ENCODE assay signal across 31 mouse cellular contexts in genomic region chr4:128984600-128984999, GRCm38 (mm10). TPM values are rescaled to one million over a fixed set of nuclear protein-coding genes. Genes with fewer than 3 reads are reported as not detected.
A peak's percentile ranks its signal among the peaks of the same experiment; 100 is the strongest.
DNase-seq lines count a peak whose midpoint lies in the region; ATAC-seq and TF ChIP-seq lines count a peak whose summit lies in the region.
"Had no signal": no experiment of that assay in that cellular context is flagged by ENCODE, and none has a peak within 500 bp of the region (broad histone marks: within the 10 kb centered on the region; RNA-seq: fewer than 3 reads in every experiment).

No protein-coding gene starts in this region.

- no peaks in the 10 kb centered on the region for H3K27me3 ChIP-seq in kidney, adult 2 months (replicated peaks; ENCODE audit: control insufficient read depth, insufficient read depth, low read length)
- H3K27me3 ChIP-seq in kidney, embryonic 15.5 days: no peaks in the 10 kb centered on the region; the same call in 1 of the 2 replicates
- H3K27me3 ChIP-seq in liver, adult 2 months (ENCODE audit: control insufficient read depth, insufficient read depth, low read length): no peaks in the 10 kb centered on the region
- H3K27me3 ChIP-seq in liver, embryonic 12.5 days (replicated peaks): peaks cover 37% of the 10 kb centered on the region; the same call in 1 of the 2 replicates
- H3K27me3 ChIP-seq: embryonic facial prominence, embryonic 15.5 days; forebrain, embryonic 12.5 days; heart, embryonic 15.5 days; midbrain, embryonic 13.5 days had no signal

- peak; percentile 81 for DNase-seq in kidney, adult 2 months
- peak; percentile 79 for DNase-seq in liver, adult 2 months (ENCODE audit: extremely low read depth, low read depth, low spot score)
- no peak for DNase-seq in heart, postnatal 14 days
- DNase-seq in heart, postnatal 4 days: no peak
- DNase-seq: adrenal gland, adult 2 months; adrenal gland, postnatal 36 days; cerebellum, adult 8-10 months; cerebellum, postnatal 25 days; gastrocnemius, postnatal 14 days; heart, adult 11 months; heart, postnatal 36 days; left cerebral cortex, postnatal 4 days; lung, adult 18-20 months; lung, postnatal 4 days; right cerebral cortex, postnatal 4 days; thymus, adult 2 months; thymus, postnatal 36 days had no signal

- no peak for TF ChIP-seq POLR2A in kidney, adult 2 months (IDR thresholded peaks at IDR 0.05; ENCODE audit: low read depth, low read length)
- no peak for TF ChIP-seq POLR2A in liver, adult 2 months (IDR thresholded peaks at IDR 0.05; ENCODE audit: extremely low read depth, insufficient read depth, low read length)
- TF ChIP-seq POLR2A in bone marrow macrophage, adult 2 months (IDR thresholded peaks at IDR 0.05; ENCODE audit: borderline replicate concordance, low read depth, low read length): no peak

- peak overlapping the region; percentile 97 for H3K27ac ChIP-seq in kidney, adult 2 months (ENCODE audit: insufficient read depth, low read depth, low read length)
- H3K27ac ChIP-seq in kidney, embryonic 15.5 days: no peak overlapping the region
- peak overlapping the region; percentile 97 for H3K27ac ChIP-seq in liver, adult 2 months (replicated peaks; ENCODE audit: insufficient read depth, low read depth, low read length)
- H3K27ac ChIP-seq in liver, embryonic 12.5 days: no peak overlapping the region
- peak overlapping the region; percentile 92 for H3K27ac ChIP-seq in bone marrow macrophage, adult 2 months (ENCODE audit: insufficient read depth, low read depth, low read length)
- H3K27ac ChIP-seq: embryonic facial prominence, embryonic 10.5 days; embryonic facial prominence, embryonic 15.5 days; forebrain, embryonic 12.5 days; heart, embryonic 10.5 days; heart, embryonic 15.5 days; hindbrain, embryonic 14.5 days; kidney, postnatal 0 days; midbrain, embryonic 13.5 days; neural tube, embryonic 13.5 days had no signal

- intact Hi-C loops in heart, postnatal 14 days (cut with DNase I): no loop called here

- H3K4me1 ChIP-seq in kidney, adult 2 months (ENCODE audit: control insufficient read depth, insufficient read depth, low read length): peaks cover 20% of the 10 kb centered on the region
- H3K4me1 ChIP-seq in kidney, embryonic 15.5 days: no peaks in the 10 kb centered on the region; the same call in 1 of the 2 replicates
- H3K4me1 ChIP-seq in liver, adult 2 months (ENCODE audit: control insufficient read depth, insufficient read depth, low read length): peaks cover 26% of the 10 kb centered on the region
- peaks cover 15% of the 10 kb centered on the region for H3K4me1 ChIP-seq in liver, embryonic 12.5 days
- H3K4me1 ChIP-seq in bone marrow macrophage, adult 2 months (ENCODE audit: control insufficient read depth, insufficient read depth, low read length): peaks cover 40% of the 10 kb centered on the region
- H3K4me1 ChIP-seq: embryonic facial prominence, embryonic 10.5 days; embryonic facial prominence, embryonic 15.5 days; midbrain, embryonic 13.5 days; neural tube, embryonic 13.5 days had no signal

- H3K9ac ChIP-seq in kidney, embryonic 15.5 days: no peak overlapping the region
- peak overlapping the region; percentile 7; the same call in 1 of the 2 replicates for H3K9ac ChIP-seq in liver, adult 2 months (ENCODE audit: low read depth, low read length)
- no peak overlapping the region for H3K9ac ChIP-seq in liver, embryonic 12.5 days
- H3K9ac ChIP-seq: embryonic facial prominence, embryonic 15.5 days; forebrain, embryonic 12.5 days; heart, embryonic 15.5 days; hindbrain, embryonic 14.5 days; midbrain, embryonic 13.5 days; neural tube, embryonic 13.5 days had no signal

- no peaks in the 10 kb centered on the region for H3K9me3 ChIP-seq in kidney, embryonic 15.5 days (replicated peaks)
- no peaks in the 10 kb centered on the region for H3K9me3 ChIP-seq in liver, embryonic 12.5 days (replicated peaks)
- H3K9me3 ChIP-seq: embryonic facial prominence, embryonic 10.5 days; embryonic facial prominence, embryonic 15.5 days; forebrain, embryonic 12.5 days; heart, embryonic 10.5 days; heart, embryonic 15.5 days; midbrain, embryonic 13.5 days; neural tube, embryonic 13.5 days had no signal

- H3K4me3 ChIP-seq in kidney, adult 2 months (ENCODE audit: insufficient read depth, low read depth, low read length): no peak overlapping the region
- H3K4me3 ChIP-seq in kidney, embryonic 15.5 days (replicated peaks): no peak overlapping the region
- no peak overlapping the region for H3K4me3 ChIP-seq in liver, adult 2 months (ENCODE audit: insufficient read depth, low read depth, low read length)
- H3K4me3 ChIP-seq in liver, embryonic 12.5 days: no peak overlapping the region
- no peak overlapping the region for H3K4me3 ChIP-seq in bone marrow macrophage, adult 2 months (ENCODE audit: insufficient read depth, low read length)
- H3K4me3 ChIP-seq: embryonic facial prominence, embryonic 10.5 days; embryonic facial prominence, embryonic 15.5 days; forebrain, embryonic 12.5 days; heart, embryonic 10.5 days; heart, embryonic 15.5 days; midbrain, embryonic 13.5 days; neural tube, embryonic 13.5 days had no signal

- no peaks in the 10 kb centered on the region for H3K36me3 ChIP-seq in kidney, adult 2 months (ENCODE audit: control insufficient read depth, insufficient read depth, low read length)
- no peaks in the 10 kb centered on the region for H3K36me3 ChIP-seq in kidney, embryonic 15.5 days
- no peaks in the 10 kb centered on the region for H3K36me3 ChIP-seq in liver, adult 2 months (ENCODE audit: control insufficient read depth, insufficient read depth, low read length)
- no peaks in the 10 kb centered on the region for H3K36me3 ChIP-seq in liver, embryonic 12.5 days
- H3K36me3 ChIP-seq: embryonic facial prominence, embryonic 10.5 days; embryonic facial prominence, embryonic 15.5 days; forebrain, embryonic 12.5 days; heart, embryonic 10.5 days; heart, embryonic 15.5 days; midbrain, embryonic 13.5 days; neural tube, embryonic 13.5 days had no signal

- no peak overlapping the region for H3K4me2 ChIP-seq in kidney, embryonic 15.5 days
- H3K4me2 ChIP-seq in liver, embryonic 12.5 days: no peak overlapping the region
- H3K4me2 ChIP-seq: embryonic facial prominence, embryonic 15.5 days; forebrain, embryonic 12.5 days; heart, embryonic 15.5 days; hindbrain, embryonic 14.5 days; midbrain, embryonic 13.5 days; neural tube, embryonic 13.5 days had no signal

- WGBS in kidney, adult 2 months: 40% methylated on average over 3 of the region's 3 CpGs
- WGBS in kidney, embryonic 15.5 days: 35% methylated on average over 3 of the region's 3 CpGs
- 18% methylated on average over 3 of the region's 3 CpGs for WGBS in liver, adult 2 months
- 58% methylated on average over 3 of the region's 3 CpGs for WGBS in liver, embryonic 12.5 days (ENCODE audit: insufficient replicate concordance)

- no peaks in the 10 kb centered on the region for H3K79me2 ChIP-seq in liver, adult 2 months (ENCODE audit: control insufficient read depth, insufficient read depth, low read length)

- no peak for ATAC-seq in kidney, embryonic 15.5 days (replicated peaks; ENCODE audit: low FRiP score)
- no peak for ATAC-seq in liver, embryonic 12.5 days
- ATAC-seq: CD4-positive, CD25-positive, alpha-beta regulatory T cell, adult 4 months; midbrain, embryonic 13.5 days had no signal

- no peak for TF ChIP-seq CTCF in kidney, adult 2 months (conservative IDR thresholded peaks at IDR 0.05; ENCODE audit: insufficient read depth, insufficient read length, low read depth, low read length)
- TF ChIP-seq CTCF in liver, adult 2 months (IDR thresholded peaks at IDR 0.05; ENCODE audit: low read depth, low read length): no peak
- no peak for TF ChIP-seq CTCF in bone marrow macrophage, adult 2 months (IDR thresholded peaks at IDR 0.05; ENCODE audit: low read depth, low read length)

RNA-seq across cellular contexts. Expression of gene Ak2, which starts 7.2 kb away (rescaled TPM):
- 91.4 and 110 TPM in 2 replicates for polyA plus RNA-seq in kidney, adult 2 months (2012; rRNA removed)
- 224 and 231 TPM in 2 replicates for polyA plus RNA-seq in kidney, embryonic 15.5 days (2015; fragmentation: Nextera tagmentation; extraction: Ambion mirVana)
- 194 and 232 TPM in 2 replicates for total RNA-seq in liver, adult 2 months (2014; rRNA removed)
- polyA plus RNA-seq in liver, adult 2 months (2012; rRNA removed): 140 and 156 TPM in 2 replicates
- 176 and 179 TPM in 2 replicates for polyA plus RNA-seq in liver, embryonic 12.5 days (2016; fragmentation: Nextera tagmentation; extraction: Ambion mirVana)
- polyA plus RNA-seq in bone marrow macrophage, adult 2 months (2012; ENCODE audit: insufficient read depth, insufficient read length, missing spikeins): 54.5 and 64.3 TPM in 2 replicates
- 10 to 100 TPM; 66.0 to 66.7 TPM for total RNA-seq in heart, postnatal 14 days (2021)
- 100 to 1,000 TPM; 104 to 105 TPM for total RNA-seq in heart, postnatal 4 days (2021)

RNA-seq across cellular contexts. Expression of gene Azin2, which starts 22.4 kb away (rescaled TPM):
- polyA plus RNA-seq in kidney, adult 2 months (2012; rRNA removed): 14.0 and 14.7 TPM in 2 replicates
- 19.4 and 20.3 TPM in 2 replicates for polyA plus RNA-seq in kidney, embryonic 15.5 days (2015; fragmentation: Nextera tagmentation; extraction: Ambion mirVana)
- 5.4 and 5.7 TPM in 2 replicates for total RNA-seq in liver, adult 2 months (2014; rRNA removed)
- 0.81 and 1.7 TPM in 2 replicates for polyA plus RNA-seq in liver, adult 2 months (2012; rRNA removed)
- 2.0 and 2.5 TPM in 2 replicates for polyA plus RNA-seq in liver, embryonic 12.5 days (2016; fragmentation: Nextera tagmentation; extraction: Ambion mirVana)
- polyA plus RNA-seq in bone marrow macrophage, adult 2 months (2012; ENCODE audit: insufficient read depth, insufficient read length, missing spikeins): 1.8 and 2.6 TPM in 2 replicates
- 1 to 10 TPM; 2.5 to 3.2 TPM for total RNA-seq in heart, postnatal 14 days (2021)
- 1 to 10 TPM; 7.7 to 8.7 TPM for total RNA-seq in heart, postnatal 4 days (2021)
- total RNA-seq: megakaryocyte-erythroid progenitor cell, adult 5-6 weeks had no signal

Comparison
In these comparisons a context has a peak if more than half of its experiments do, and no peak if none do; other contexts are left out.
1. H3K27ac ChIP-seq: peak in kidney, adult 2 months (single experiment), liver, adult 2 months (single experiment) and bone marrow macrophage, adult 2 months (single experiment); none in kidney, embryonic 15.5 days (single experiment) and liver, embryonic 12.5 days (single experiment).
2. DNase-seq: peak in kidney, adult 2 months (single experiment) and liver, adult 2 months (single experiment); none in heart, postnatal 14 days (0 of 2) and heart, postnatal 4 days (single experiment).